Mouse (Mus musculus) lung, adult 2 months (tissue): ENCODE measurements around the gene B3gnt6. TPM values are rescaled to one million over a fixed set of nuclear protein-coding genes. Genes with fewer than 3 reads are reported as not detected.
A peak's percentile ranks its signal among the peaks of the same experiment; 100 is the strongest.

Experiments
- DNase-seq: peaks from one replicate; pipeline ENCODE4 v3.0.0; 2022
- H3K4me1 ChIP-seq: fragments of 200-500 bp; 2 replicates; pipeline ENCODE4 v1.6.1; 2011; ENCODE audit warnings: low read length; ENCODE audit not compliant: control insufficient read depth, insufficient read depth
- H3K4me3 ChIP-seq: fragments of 200-500 bp; replicated peaks from 2 replicates; pipeline ENCODE3; 2011; ENCODE audit warnings: low read depth, mild to moderate bottlenecking, control low read depth, low read length; ENCODE audit errors: extremely low read depth
- CTCF ChIP-seq: fragments of 200-500 bp; IDR thresholded peaks from 2 replicates; pipeline ENCODE4 v1.5.1; 2011; ENCODE audit warnings: mild to moderate bottlenecking, low read length, control low read depth; ENCODE audit not compliant: insufficient read depth
- POLR2A ChIP-seq: fragments of 200-500 bp; IDR thresholded peaks from 2 replicates; pipeline ENCODE4 v1.6.1; 2011; ENCODE audit warnings: low read depth, mild to moderate bottlenecking, control low read depth, low read length, borderline replicate concordance; ENCODE audit errors: extremely low read depth
- WGBS: fragments of 180-500 bp; shearing (Covaris S2); methylation state at CpG from one replicate; pipeline ENCODE4 v1.1.7; 2018; 5-methylcytosine and 5-hydroxymethylcytosine counted together
- polyA plus RNA-seq: library from polyadenylated mRNA; depleted of rRNA; stranded (reverse); fragments of >200 nt; gene quantifications from 2 replicates; pipeline ENCODE4 v1.2.3, GENCODE M21; 2012; rRNA removed

Gene B3gnt6
- 1.5 and 2.1 TPM in 2 replicates for polyA plus RNA-seq

DNA sequence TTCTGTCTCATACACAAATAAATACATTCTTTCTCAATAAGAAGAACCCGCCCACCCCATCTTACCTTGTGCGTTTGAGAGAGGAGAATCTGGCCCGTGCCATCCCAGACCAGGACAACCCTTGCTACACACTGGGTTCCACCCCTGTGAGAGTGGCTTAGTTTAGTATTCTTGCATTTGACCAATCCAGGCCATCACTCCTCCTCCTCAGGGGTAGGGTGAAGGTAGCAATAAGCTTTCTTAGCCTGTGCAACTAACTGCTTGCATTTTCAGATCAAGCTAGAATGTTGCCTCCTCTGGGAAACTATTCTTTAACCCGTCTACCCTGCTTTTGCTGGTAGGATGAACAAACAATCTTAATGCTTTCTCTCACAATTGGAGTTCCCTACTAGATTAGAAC, at the start of gene B3gnt6:
B3gnt6 (minus strand) TSS at position 101 of the 400 bp plus-strand sequence.
- TF ChIP-seq CTCF (no peak), POLR2A (no peak)
- 95% methylated on average over 4 of the region's 4 CpGs for WGBS
- peaks cover 1% of the 10 kb centered on the region for H3K4me1 ChIP-seq
- DNase-seq: no peak
- H3K4me3 ChIP-seq: no peak within 1 kb of the TSS

DNA sequence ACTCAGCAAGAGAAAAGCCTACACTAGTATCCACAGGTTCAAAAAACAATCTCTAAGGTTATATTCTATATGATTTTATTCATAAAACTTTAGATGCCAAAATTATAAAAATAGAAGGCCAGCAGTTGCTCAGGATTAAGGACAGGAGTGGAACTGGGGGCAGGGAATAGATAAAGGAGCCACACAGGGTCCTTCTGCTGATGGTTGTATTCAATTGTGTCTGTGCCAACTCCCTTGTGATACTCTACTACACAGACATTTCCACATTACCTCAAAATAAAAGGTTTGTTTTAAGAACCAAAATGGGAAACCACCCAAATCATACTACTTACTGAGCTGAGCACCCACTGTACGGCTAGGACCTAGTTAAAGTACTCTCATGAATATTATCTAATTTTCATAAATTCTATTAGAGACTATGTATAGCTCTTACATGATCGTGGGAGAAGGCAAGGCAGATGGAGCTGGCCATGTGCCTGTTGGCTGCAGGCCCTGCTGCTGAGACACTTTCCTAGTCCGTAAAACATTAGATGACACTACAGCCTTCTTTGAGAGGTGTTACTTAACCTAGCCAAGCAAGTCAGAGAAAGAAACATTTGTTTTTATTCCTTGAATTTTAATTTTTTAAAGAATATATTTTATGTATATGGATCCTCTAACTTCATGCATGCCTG, 37.5 kb upstream of the B3gnt6 start:
- Histone ChIP-seq H3K4me1 (no peaks in the 10 kb centered on the region), H3K4me3 (no peak overlapping the region)
- WGBS: 43% methylated on average over 3 of the region's 3 CpGs
- no peak for DNase-seq
- TF ChIP-seq CTCF (no peak), POLR2A (no peak)

- no peak for TF ChIP-seq POLR2A
- no peak for TF ChIP-seq CTCF
- DNase-seq: no peak
- no peaks in the 10 kb centered on the region for H3K4me1 ChIP-seq
- H3K4me3 ChIP-seq: no peak overlapping the region
- WGBS: 89% methylated on average over 4 of the region's 4 CpGs
These were observed 24.5 kb upstream of the B3gnt6 start for GRCm38 (mm10) chr7:98223796-98224195.

DNA sequence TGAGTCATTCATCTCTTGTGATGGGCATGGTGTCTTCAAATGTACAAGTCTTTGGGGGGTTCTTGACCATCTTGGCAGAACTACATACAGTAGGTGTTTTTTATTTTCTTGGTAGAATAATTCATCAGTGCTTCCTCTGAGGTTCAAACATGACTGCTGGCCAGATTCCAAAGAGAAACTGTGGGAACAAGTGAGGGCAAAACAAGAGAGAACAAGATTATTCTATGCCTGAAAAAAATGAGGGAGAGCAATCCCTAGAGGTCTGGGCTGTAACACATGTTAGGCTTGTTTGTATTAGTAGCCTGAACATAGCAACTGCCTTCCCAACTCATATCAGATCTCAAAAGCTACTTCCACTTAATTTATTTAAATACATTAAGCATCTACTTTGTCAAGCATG, 17.4 kb upstream of the B3gnt6 start:
- Histone ChIP-seq H3K4me1 (no peaks in the 10 kb centered on the region), H3K4me3 (no peak overlapping the region)
- no peak for DNase-seq
- no peak for TF ChIP-seq POLR2A
- no peak for TF ChIP-seq CTCF

GRCm38 (mm10) chr7:98202946-98203345, 3.7 kb upstream of the B3gnt6 start:
- Histone ChIP-seq H3K4me3 (no peak overlapping the region), H3K4me1 (peaks cover 4% of the 10 kb centered on the region)
- 57% methylated on average over 4 of the region's 4 CpGs for whole genome bisulfite sequencing
- TF ChIP-seq POLR2A (no peak), CTCF (no peak)
- no peak for DNase-seq

DNA sequence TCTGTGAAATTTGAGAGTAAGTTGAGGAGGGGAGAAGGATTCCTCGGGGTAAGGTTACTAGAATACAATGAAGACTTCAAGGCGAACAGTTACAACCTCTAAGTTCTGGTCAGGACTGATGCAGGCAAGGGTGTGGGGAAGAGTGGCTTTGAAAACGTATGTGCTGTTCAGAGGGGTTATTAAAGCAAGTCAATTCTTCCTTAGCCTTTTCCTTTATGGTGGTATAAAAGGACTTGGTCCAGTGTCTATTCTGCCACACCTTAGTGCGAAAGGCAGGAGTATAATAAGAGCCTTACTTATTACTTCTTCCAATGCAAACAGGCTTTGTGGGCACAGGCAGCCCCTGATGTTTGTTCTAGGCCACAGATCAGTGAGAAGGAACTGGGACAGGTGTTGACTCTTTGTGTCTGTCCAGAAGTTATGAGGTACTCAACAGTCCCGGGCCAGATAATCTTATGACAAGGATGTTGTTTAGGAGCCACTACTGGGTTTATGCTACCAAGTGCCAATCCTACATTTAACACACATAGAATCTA, 2.3 kb upstream of the B3gnt6 start:
- 75% methylated on average over 5 of the region's 5 CpGs for WGBS
- DNase-seq: no peak
- TF ChIP-seq POLR2A (no peak), CTCF (no peak)
- peaks cover 2% of the 10 kb centered on the region for H3K4me1 ChIP-seq
- H3K4me3 ChIP-seq: no peak overlapping the region

DNA sequence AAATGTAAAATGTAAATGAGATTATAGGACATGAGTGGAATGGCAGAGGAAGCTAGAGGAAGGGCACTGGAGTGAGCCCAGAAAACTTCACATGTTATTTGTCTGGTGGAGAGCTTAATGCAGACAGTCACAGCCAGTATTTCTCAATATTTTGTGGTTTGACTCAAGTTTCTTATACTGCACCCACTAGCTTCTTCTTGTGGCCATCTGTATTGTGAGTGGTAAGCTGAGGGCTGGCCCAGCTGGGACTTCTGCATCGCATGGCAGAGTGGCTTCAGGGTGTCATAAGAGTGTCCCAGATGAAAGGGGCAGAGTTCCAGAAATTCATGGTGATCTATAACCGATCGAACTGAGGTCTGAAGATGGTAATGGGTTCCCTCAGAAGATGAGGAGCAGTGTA, 1.1 kb upstream of the B3gnt6 start:
- 82% methylated on average over 3 of the region's 3 CpGs for WGBS
- H3K4me3 ChIP-seq: no peak overlapping the region
- no peaks in the 10 kb centered on the region; the same call in 1 of the 2 replicates for H3K4me1 ChIP-seq
- DNase-seq: no peak
- TF ChIP-seq POLR2A: no peak
- no peak for TF ChIP-seq CTCF

- no peak overlapping the region for H3K4me3 ChIP-seq
- TF ChIP-seq CTCF: no peak
- no peak for DNase-seq
- peaks cover 11% of the 10 kb centered on the region for H3K4me1 ChIP-seq
- 46% methylated on average over 10 of the region's 10 CpGs for WGBS
These were observed 4.0 kb downstream of the B3gnt6 start for GRCm38 (mm10) chr7:98195151-98195801.

DNA sequence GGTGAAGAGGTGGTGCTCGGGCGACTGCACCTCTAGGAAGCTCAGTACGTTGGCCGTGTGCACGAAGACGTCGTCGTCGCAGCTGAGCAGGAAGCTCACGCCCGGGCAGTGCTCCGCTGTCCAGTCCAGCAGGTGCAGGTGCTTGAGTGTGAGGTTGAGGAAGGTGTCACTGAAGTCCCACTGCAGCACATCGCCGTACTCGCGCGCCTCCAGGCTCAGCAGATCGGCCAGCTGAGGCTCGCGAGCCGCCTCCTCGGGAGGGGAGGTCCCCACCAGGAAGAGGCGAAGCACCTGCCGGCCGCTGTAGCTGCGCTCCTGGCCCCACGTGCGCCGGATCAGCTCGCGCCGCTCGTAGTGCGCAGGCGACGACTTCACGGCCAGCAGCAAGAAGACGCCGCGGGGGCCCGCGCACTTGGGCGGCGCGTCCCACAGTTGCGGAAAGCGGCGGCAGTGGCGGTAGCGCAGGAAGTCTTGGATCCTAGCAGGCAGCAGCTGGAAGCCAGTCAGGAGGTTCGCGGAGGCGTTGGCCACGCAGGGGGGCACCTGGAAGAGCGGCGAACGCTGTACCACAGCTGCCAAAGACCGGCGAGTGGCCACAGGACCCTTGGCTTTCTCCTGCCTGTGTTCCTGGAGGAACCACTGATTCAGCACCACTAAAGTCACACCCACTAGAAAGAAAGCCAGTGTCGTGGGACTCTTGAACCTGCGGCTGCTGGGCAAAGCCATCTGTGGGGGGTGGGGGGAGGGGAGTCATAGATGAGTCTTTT, 5.1 kb downstream of the B3gnt6 start:
- no peak for TF ChIP-seq CTCF
- TF ChIP-seq POLR2A: no peak
- peaks cover 11% of the 10 kb centered on the region for H3K4me1 ChIP-seq
- peak overlapping the region; percentile 52 for H3K4me3 ChIP-seq
- DNase-seq: no peak
- WGBS: 2% methylated on average over 61 of the region's 61 CpGs

DNA sequence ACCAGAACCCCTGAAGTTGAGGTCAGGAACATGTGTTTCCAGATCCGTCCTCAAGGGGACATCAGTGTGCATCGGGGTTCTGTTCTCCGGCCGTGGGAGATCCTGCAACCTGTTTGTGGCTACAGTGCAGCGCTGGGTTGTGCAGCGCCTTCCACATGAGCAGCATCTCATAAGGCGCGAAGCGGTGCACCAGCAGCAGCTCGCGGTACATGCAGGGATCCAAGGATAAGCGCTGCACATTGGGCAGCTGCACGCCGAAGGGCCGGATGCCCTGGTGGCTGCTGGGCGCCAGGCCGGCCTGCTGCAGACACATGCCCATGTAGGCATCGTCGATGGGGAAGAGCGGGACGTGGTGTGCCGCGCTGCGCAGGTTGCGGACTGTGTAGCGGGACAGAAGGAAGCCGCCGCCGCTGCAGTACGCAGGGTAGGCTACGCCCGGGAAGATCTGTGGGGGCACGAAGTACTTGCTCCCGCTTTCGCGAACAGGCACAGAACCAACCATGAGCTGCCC, 5.7 kb downstream of the B3gnt6 start:
- 1% methylated on average over 36 of the region's 36 CpGs for WGBS
- no peak for TF ChIP-seq POLR2A
- TF ChIP-seq CTCF: peak; percentile 66
- Histone ChIP-seq H3K4me1 (peaks cover 11% of the 10 kb centered on the region), H3K4me3 (peak overlapping the region; percentile 52)
- DNase-seq: no peak
